Mouse (Mus musculus) heart, postnatal 0 days (tissue): ENCODE measurements around the gene Espl1. TPM values are rescaled to one million over a fixed set of nuclear protein-coding genes. Genes with fewer than 3 reads are reported as not detected.

Experiments used
- ATAC-seq: fragments of 200-750 bp; cut with Nextera tagmentation; 2 replicates; pipeline ENCODE4 v1.8.0; 2017; ENCODE audit warnings: low read depth, moderate number of reproducible peaks, moderate library complexity; ENCODE audit not compliant: insufficient read depth
- DNase-seq: peaks from one replicate; pipeline ENCODE4 v3.0.0-alpha.2; 2016; ENCODE audit warnings: low spot score
- H3K27ac ChIP-seq: fragments of 300-500 bp; sonication (generic); 2 replicates; pipeline ENCODE4 v1.5.1; 2014; ENCODE audit warnings: low read depth, mild to moderate bottlenecking
- H3K27me3 ChIP-seq: fragments of 300-500 bp; sonication (generic); 2 replicates; pipeline ENCODE4 v1.6.1; 2014; ENCODE audit warnings: low read length, mixed read lengths; ENCODE audit not compliant: control insufficient read depth, insufficient read depth
- H3K36me3 ChIP-seq: fragments of 300-500 bp; sonication (generic); replicated peaks from 2 replicates; pipeline ENCODE4 v1.6.1; 2014; ENCODE audit warnings: low read length, mixed read lengths; ENCODE audit not compliant: control insufficient read depth, insufficient read depth
- H3K4me1 ChIP-seq: fragments of 300-500 bp; sonication (generic); 2 replicates; pipeline ENCODE4 v1.6.1; 2014; ENCODE audit warnings: antibody characterized with exemption; ENCODE audit not compliant: control insufficient read depth, insufficient read depth
- H3K4me2 ChIP-seq: fragments of 300-500 bp; sonication (generic); 2 replicates; pipeline ENCODE4 v1.6.1; 2014; ENCODE audit warnings: low read depth, mild to moderate bottlenecking, low read length, moderate library complexity
- H3K4me3 ChIP-seq: fragments of 300-500 bp; sonication (generic); 2 replicates; pipeline ENCODE4 v1.5.1; 2014; ENCODE audit warnings: low read depth, low read length
- H3K9ac ChIP-seq: fragments of 300-500 bp; sonication (generic); replicated peaks from 2 replicates; pipeline ENCODE4 v1.6.1; 2014; ENCODE audit warnings: low read depth, low read length, mixed read lengths
- H3K9me3 ChIP-seq: fragments of 300-500 bp; sonication (generic); replicated peaks from 2 replicates; pipeline ENCODE4 v1.6.1; 2016; ENCODE audit warnings: low read length; ENCODE audit not compliant: control insufficient read depth
- CTCF ChIP-seq: IDR thresholded peaks from 2 replicates; pipeline ENCODE4 v1.5.1; 2016; ENCODE audit warnings: antibody characterized with exemption, control low read depth, low read depth
- EP300 ChIP-seq: IDR thresholded peaks from 2 replicates; pipeline ENCODE4 v1.6.1; 2016; ENCODE audit warnings: antibody characterized with exemption, low read depth
- WGBS: fragments of 180-500 bp; shearing (Covaris S2); extraction: QIAGEN DNeasy Blood & Tissue Kit; methylation state at CpG from one replicate; pipeline ENCODE4 v1.1.7; 2014; 5-methylcytosine and 5-hydroxymethylcytosine counted together
- polyA plus RNA-seq: library from polyadenylated mRNA; unstranded; fragments of >200 nt; fragmentation: Nextera tagmentation; extraction: Ambion mirVana; gene quantifications from 2 replicates; pipeline ENCODE4 v1.2.1, GENCODE M21; 2015
- total RNA-seq: library from RNA; depleted of rRNA; stranded (reverse); fragments of >200 nt; gene quantifications from 2 replicates; pipeline ENCODE4 v1.2.3, GENCODE M21; 2014; ENCODE audit warnings: low replicate concordance

Gene Espl1
- total and polyA plus RNA-seq, 2 experiments from 2014 or later: 2.3 to 11.6 TPM

DNA sequence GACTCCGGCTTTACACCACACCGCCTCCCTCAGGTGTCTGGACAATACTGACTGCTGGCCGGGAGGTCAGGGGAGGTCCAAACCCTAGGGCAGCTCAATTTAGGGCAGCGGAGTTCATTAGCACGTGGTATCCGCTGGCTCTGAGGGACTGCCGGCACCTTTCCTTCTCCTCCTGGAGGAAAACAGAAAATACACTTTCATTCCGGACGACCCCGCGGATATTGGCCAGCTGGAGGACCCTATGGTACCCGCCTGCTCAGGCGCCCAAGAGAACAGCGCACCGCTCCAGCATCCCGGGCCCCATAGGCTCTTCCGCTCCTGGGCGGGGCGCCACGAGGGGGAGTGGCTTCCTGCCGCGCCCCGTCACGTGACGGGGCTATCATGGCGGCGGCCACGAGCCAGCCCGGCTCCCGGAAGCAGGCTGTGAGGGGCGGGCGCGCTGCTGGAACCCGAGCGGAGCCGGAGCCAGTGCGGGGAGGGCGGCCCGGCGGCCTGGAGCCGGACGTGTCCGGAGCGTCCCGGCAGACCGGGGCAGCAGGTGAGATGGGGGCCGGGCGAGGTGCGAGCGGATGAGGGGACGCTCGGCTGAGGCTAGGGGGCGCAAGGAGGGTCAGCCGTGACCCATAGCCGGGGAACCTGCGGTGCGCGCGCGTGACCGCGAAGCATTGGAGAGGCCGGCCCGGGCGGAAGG is 16.8 kb upstream of the Espl1 start, which contains the start of gene Mfsd5:
TSS of gene Mfsd5 (plus strand) at position 363 of the 691 bp plus-strand sequence.
- Histone ChIP-seq H3K9ac (peak within 1 kb of the TSS; percentile 59), H3K36me3 (peaks cover 16% of the 10 kb centered on the region), H3K4me1 (peaks cover 9% of the 10 kb centered on the region), H3K9me3 (no peaks in the 10 kb centered on the region), H3K27me3 (no peaks in the 10 kb centered on the region), H3K4me2 (peak within 1 kb of the TSS; percentile 69), H3K4me3 (peak within 1 kb of the TSS; percentile 74), H3K27ac (peak within 1 kb of the TSS; percentile 79)
- peak; percentile 90 for DNase-seq
- ATAC-seq: peak; percentile 96
- WGBS: 1% methylated on average over 54 of the region's 65 CpGs
- TF ChIP-seq CTCF (no peak; the same call in 1 of the 2 replicates), EP300 (0 out of 2 replicates have a peak, but pooled peaks have one; percentile 35)

DNA sequence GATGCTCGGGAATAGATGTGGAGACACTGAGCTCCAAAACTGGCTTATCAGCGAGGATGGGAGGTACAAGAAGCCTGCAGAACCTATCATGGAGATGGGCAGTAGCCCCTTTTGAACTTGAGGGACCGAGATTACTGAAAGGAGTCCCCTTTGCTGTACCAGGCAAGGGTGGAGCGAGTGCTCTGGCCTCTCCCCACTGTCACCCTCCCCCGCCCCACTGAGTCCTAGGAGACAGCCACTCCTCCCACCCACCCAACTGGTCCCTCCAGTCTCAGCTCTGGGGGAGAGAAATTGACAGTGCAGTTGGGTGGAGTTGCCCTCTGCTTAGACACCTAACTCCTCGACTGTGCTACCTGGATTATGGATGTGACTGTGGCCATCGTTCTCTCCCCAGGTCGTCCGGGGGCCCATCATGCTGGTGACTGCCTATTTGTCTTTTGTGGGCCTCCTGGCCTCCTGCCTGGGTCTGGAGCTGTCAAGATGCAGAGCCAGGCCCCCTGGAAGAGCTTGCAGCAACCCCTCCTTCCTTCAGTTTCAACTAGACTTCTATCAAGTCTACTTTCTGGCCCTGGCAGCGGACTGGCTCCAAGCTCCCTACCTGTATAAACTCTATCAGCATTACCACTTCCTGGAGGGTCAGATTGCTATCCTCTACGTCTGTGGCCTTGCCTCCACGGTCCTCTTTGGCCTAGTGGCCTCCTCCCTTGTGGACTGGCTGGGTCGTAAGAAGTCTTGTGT is 16.1 kb upstream of the Espl1 start:
- peak overlapping the region; percentile 79 for H3K27ac ChIP-seq
- DNase-seq (no peak), ATAC-seq (peak; percentile 5; the same call in 1 of the 2 replicates)
- no peaks in the 10 kb centered on the region for H3K9me3 ChIP-seq
- TF ChIP-seq CTCF (no peak), EP300 (no peak)
- peak overlapping the region; percentile 59 for H3K9ac ChIP-seq
- no peaks in the 10 kb centered on the region for H3K27me3 ChIP-seq
- H3K4me1 ChIP-seq: peaks cover 9% of the 10 kb centered on the region
- peak overlapping the region; percentile 74 for H3K4me3 ChIP-seq
- WGBS: 23% methylated on average over 13 of the region's 13 CpGs
- peaks cover 16% of the 10 kb centered on the region for H3K36me3 ChIP-seq
- H3K4me2 ChIP-seq: peak overlapping the region; percentile 69

DNA sequence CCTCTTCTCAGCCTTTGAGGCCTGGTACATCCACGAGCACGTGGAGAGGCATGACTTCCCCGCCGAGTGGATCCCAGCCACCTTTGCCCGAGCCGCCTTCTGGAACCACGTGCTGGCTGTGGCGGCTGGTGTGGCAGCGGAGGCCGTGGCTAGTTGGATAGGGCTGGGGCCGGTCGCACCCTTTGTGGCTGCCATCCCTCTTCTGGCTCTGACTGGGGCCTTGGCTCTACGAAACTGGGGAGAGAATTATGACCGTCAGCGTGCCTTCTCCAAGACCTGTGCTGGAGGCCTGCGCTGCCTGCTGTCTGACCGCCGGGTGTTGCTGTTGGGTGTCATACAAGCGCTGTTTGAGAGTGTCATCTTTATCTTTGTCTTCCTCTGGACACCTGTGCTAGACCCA is 15.4 kb upstream of the Espl1 start:
- Histone ChIP-seq H3K4me2 (0 out of 2 replicates have a peak overlapping the region, but pooled peaks have one; percentile 69), H3K27ac (no peak overlapping the region), H3K9me3 (no peaks in the 10 kb centered on the region), H3K9ac (0 out of 2 replicates have a peak overlapping the region, but pooled peaks have one; percentile 59), H3K27me3 (no peaks in the 10 kb centered on the region), H3K4me1 (peaks cover 9% of the 10 kb centered on the region), H3K4me3 (no peak overlapping the region), H3K36me3 (peaks cover 16% of the 10 kb centered on the region)
- 92% methylated on average over 19 of the region's 19 CpGs for WGBS
- DNase-seq: no peak
- ATAC-seq: no peak
- no peak for TF ChIP-seq CTCF
- no peak for TF ChIP-seq EP300

DNA sequence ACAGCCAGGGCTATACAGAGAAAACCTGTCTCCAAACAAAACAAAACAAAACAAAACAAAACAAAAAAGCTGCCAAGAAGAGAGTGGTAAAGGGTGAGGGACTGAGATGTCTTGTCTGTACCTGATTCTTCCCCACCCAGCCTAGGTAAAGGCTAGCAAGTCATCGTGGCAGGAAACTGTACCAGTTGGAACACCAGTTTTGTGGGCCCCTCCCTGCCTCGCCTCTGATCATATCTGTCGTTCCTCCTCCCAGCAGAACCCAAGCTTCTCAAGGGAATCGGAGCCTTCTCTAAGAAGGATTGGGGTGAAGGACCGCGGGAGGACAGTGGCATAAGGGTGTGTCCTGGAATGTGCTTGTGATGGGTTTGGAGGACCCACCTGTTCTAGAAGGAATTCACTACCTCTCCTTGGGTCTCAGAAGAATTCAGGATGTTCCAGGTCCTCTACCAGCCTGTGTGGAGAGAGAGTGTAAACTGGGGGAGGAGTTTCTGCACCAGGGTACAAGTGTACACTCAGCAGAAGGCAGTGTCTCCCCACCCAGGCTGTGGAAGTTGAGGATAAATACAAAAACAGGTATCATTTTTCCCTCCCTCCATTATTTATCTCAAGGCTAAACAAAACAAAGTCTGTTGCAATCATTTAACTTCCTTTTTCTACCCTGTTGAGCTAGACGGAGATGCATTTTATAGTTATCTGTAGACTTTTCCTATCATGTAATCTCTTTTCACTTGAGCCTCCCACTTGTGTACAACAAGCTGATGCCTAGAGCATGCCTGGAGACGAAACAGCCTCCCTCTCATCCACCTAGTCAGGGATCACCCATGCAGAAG is 13.4 kb upstream of the Espl1 start:
- no peak overlapping the region for H3K27ac ChIP-seq
- DNase-seq: no peak
- H3K9ac ChIP-seq: no peak overlapping the region
- H3K4me3 ChIP-seq: no peak overlapping the region
- no peak for TF ChIP-seq EP300
- TF ChIP-seq CTCF: no peak
- no peak for ATAC-seq
- no peaks in the 10 kb centered on the region for H3K9me3 ChIP-seq
- no peak overlapping the region for H3K4me2 ChIP-seq
- WGBS: 70% methylated on average over 8 of the region's 8 CpGs
- H3K27me3 ChIP-seq: no peaks in the 10 kb centered on the region
- peaks cover 9% of the 10 kb centered on the region for H3K4me1 ChIP-seq
- peaks cover 16% of the 10 kb centered on the region for H3K36me3 ChIP-seq

DNA sequence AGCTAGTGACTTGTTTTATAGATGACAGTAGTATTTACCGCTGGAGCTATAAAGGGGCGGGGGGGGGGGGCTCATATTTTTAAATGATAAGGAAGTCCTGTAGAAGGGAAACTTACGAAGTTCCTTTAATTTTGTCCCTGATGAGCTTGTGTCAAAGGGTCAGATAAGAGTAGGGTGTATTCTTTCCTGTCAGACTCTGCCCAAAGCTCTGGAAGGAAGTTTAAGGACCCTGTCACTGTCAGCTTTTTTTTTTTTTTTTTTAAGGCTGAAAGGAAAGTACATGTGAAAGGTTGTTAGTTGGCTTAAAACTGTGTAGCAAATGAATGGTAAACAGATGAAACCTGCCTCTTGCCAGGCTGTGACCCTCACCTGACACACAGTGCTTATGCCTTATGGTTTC is 12.4 kb upstream of the Espl1 start:
- H3K9me3 ChIP-seq: no peaks in the 10 kb centered on the region
- no peak overlapping the region for H3K9ac ChIP-seq
- H3K27me3 ChIP-seq: no peaks in the 10 kb centered on the region
- DNase-seq (no peak), ATAC-seq (no peak)
- H3K4me2 ChIP-seq: no peak overlapping the region
- H3K36me3 ChIP-seq: peaks cover 16% of the 10 kb centered on the region
- no peak for TF ChIP-seq EP300
- TF ChIP-seq CTCF: no peak
- H3K4me3 ChIP-seq: no peak overlapping the region
- H3K4me1 ChIP-seq: peaks cover 9% of the 10 kb centered on the region
- H3K27ac ChIP-seq: no peak overlapping the region
- WGBS: 58% methylated on average over 3 of the region's 3 CpGs
